Mouse (Mus musculus): ENCODE results near the gene Ctc1. TPM values are rescaled to one million over a fixed set of nuclear protein-coding genes. Genes with fewer than 3 reads are reported as not detected.

The Ctc1 gene
- total RNA-seq, 1 experiment from 2014 or later, result 24.2 TPM

GRCm38 (mm10) chr11:69048151-69048550, 32.4 kb downstream of the Ctc1 start:
- DNase-seq, result no peak

- peak; percentile 42 for DNase-seq
Measured at GRCm38 (mm10) chr11:69050748-69051147, 35.0 kb downstream of the Ctc1 start.

GRCm38 (mm10) chr11:69051771-69052170, 36.1 kb downstream of the Ctc1 start:
- no peak for DNase-seq

- no peak for DNase-seq
Measured at GRCm38 (mm10) chr11:69052824-69053421, 37.2 kb downstream of the Ctc1 start.

DNA sequence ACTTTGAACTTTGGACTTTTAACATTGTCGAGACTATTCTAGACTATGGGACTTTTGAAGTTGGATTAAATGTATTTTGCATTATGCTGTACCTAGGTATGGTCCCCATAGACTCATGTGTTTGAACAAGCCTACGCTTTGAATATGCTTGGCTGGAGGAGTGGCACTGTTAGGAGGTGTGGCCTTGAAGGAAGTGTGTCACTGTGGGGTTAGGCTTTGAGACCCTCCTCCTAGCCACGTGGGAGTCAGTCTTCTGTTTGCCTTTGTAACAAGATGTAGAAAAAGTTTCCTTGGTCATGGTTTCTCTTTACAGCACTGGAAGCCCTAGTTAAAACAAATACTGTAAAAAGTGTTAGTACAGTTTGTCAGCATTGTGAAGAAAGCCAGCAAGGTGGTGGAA, 38.1 kb downstream of the Ctc1 start:
- no peak for DNase-seq

- no peak for DNase-seq
Measured at GRCm38 (mm10) chr11:69058265-69058664, 42.6 kb downstream of the Ctc1 start.

- DNase-seq, result no peak
Measured at GRCm38 (mm10) chr11:69058729-69059356, 43.1 kb downstream of the Ctc1 start.

- DNase-seq, result peak; percentile 97
Measured at GRCm38 (mm10) chr11:69059357-69059974, 43.8 kb downstream of the Ctc1 start, which contains the start of gene Borcs6. TSS of gene Borcs6 (plus strand) at chr11:69059717.

DNA sequence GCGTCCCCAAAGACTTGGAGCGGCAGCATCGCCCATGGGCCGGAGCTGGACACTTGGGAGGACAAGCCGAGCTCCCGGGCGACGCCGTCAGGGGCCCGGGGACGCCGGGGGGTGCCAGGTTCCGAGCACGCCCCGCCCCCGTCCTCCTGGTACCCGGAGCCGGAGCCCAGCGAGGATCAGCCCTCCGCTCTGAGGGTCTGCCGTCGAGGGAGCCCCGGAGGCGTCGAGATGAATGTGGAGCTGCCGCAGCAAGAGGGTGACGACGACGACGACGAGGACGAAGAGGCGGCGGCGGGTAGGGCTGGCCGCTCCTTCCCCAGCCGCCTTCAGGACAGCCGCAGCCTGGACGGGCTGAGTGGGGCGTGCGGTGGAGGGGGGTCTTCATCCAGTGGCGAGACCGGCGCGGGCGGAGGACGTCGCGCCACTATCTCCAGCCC, 44.3 kb downstream of the Ctc1 start:
- peak; percentile 77 for DNase-seq

DNA sequence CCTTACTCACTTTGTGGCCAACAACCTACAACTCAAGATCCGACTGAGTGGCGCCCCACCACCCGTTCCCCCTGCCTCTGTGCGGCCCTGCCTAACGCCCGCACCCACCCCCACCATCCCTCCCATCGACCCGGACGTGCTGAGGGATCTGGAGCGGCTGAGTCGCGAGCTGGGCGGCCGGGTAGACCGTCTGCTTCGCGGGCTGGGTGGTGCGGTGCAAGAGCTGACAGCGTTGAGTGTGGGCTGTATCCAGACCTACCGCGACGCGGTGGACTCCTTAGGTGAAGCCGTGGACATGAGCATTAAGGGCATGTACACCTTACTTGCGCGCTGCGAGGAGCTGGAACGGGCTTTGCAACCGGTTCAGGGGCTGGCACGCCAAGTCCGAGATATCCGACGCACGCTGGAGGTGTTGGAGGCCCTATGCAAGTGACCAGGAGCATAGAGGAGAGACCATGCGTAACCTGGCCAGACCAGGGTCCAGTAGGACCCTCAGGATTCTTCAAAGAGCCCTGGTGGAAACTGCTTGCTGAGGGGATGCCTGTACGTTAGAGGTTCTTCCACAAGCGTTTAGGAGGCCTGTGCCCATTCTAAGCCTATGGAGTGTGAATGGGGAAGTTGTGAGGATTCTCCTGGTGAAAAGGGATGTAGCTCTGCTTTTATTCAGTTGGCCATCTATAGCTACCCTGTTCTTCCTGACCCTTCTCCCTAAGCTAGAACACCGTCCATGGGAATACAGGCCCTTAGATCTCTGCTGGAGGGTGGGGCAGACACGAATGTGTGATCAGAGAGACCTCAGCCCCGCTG, 44.9 kb downstream of the Ctc1 start:
- DNase-seq, result peak; percentile 62

- DNase-seq, result no peak
Measured at GRCm38 (mm10) chr11:69061255-69061912, 45.7 kb downstream of the Ctc1 start.

GRCm38 (mm10) chr11:69062194-69062760, 46.6 kb downstream of the Ctc1 start:
- DNase-seq, result peak; percentile 74

- peak; percentile 96 for DNase-seq
Measured at GRCm38 (mm10) chr11:69062761-69063224, 47.1 kb downstream of the Ctc1 start.

DNA sequence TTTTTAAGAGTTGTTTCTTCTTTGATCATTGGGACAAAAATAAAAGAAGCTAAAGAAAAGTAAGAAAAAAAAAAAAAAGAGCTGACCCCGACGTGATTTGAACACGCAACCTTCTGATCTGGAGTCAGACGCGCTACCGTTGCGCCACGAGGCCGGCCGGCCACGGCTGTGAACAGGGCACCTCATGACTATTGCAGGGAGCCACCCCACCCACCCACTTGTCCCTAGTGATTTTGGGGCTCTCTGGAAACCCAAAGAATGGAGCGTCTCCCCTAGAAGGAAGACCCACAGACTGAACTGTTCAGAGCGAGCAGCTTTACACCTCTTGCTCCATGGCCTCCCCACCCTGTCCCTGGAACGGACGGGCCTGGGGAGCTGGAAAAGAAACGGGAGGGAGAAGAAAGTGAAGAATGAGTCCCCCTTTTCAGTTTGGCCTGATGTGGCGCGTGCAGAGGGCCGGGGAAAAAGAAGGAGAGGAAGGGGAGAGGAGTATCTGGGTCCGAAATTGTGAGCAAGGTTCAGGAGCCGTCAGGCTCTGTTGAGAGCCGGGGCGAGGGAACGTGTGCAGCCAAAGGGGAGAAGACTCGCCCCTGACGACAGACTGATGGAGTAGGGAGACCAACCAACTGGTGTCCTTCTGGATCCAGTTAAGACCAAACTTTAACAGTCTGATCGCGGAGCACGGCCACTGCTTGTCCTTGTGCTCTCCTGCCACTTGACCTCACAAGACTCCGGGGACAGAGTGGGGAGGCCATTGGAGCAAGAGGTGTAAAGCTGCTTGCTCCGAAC, 47.9 kb downstream of the Ctc1 start:
- peak; percentile 93 for DNase-seq

DNA sequence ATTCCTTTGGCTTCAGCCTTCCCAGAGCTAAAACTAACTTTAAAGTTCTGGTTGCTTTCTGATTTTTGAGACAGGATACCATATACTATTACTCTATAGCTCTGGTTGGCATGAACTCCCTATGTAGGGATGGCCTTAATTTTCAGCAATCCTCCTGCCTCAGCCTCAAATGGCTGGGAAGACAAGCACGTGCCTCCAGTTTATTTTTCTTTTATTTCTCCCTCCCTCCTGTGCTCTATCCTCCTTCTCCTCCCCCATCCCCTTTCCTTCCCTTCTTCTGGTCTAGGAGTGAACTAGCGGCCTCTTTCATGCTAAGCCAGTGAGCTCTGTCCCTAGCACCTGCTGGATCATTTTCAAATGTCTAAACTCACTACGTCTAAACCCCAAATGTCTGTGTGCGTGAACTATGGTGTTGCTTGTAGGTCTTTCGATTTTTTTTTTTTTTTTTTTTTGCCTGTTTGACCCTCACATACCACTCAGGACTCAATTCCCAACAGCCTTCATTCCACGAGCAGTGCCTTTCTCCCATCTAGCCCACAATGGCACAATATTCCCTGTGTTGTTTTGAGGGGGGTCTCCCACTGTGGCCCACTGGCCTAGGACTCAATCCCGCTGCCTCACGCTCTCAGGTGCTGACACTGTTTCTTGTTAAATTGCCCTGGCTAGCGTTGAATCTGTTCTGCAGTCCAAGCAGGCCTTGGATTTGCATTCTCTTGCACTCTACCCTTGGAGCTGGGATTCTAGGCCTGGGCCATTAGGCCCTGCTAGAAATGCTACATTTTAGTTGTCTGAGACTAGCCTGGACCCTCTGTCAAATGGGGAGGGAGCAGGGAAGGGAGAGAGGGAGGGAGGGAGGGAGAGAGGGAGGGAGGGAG, 48.8 kb downstream of the Ctc1 start:
- no peak for DNase-seq

DNA sequence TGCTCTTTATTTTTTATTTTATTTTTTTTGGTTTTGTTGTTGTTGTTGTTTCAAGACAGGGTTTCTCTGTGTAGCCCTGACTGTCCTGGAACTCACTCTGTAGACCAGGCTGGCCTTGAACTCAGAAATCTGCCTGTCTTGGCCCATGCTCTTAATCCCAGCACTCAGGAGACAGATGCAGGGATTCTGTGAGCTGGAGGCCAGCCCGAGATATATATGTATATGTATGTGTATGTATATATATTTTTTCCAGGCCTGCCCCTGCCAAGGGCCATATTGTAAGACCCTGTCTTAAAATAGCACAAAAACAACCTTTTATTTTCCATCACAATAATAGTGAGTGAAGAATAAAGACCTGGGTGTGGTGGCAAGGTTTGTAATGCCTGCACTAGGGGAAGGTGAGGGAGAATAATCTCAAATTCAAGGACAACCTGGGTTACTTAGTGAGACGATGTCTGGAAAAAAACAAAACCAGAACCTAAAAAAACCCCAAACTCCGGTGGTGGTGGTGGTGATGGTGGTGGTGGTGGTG, 49.7 kb downstream of the Ctc1 start:
- no peak for DNase-seq

GRCm38 (mm10) chr11:69066163-69066861, 50.6 kb downstream of the Ctc1 start:
- DNase-seq, result peak; percentile 72

DNA sequence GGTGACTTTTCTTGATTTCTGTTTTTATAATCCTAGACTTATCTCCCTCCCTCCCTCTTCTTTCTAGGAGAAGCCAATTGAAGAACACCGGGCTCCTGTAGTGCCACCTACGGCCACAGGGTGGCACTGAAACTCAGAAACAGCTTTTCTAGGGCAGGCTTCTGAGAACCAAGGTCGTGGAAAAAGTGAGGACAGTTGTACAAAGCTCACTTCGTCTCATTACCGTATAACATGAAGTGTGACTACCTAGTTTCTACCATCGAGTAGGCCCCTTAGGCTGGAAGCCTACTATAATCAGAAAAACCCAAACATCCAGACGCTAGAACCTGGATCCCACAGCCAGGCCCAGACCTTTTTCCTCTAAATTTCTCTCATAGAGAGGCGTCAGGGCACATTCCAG, 51.2 kb downstream of the Ctc1 start:
- peak; percentile 93 for DNase-seq

DNA sequence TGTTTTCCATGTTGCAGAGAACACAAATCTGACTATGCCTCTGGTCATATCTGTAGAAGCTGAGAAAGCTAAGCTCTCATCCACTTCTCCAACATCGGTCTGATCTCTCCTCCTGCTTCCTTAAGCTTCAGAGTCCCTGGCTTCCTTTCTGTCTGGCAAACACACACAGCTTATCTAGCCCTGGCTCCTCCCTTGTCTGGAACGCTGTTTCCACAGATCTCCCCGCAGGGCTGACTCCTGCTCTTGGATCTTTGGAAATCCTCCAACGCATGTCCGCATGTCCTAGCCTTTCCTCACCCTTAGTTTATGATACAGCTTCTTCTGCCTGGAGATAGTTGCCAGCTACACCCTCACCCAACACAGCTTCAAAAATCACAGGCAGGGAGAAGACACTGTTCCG, 51.9 kb downstream of the Ctc1 start:
- peak; percentile 75 for DNase-seq
